Mouse (Mus musculus) frontal cortex, postnatal 36 days (tissue): Measurements from ENCODE around the gene Mdm2.
"Not testable (repeated sequence)": the region's sequence is repeated elsewhere in the genome, so short reads cannot be mapped to it uniquely, and the experiment has no call there.

Experiments used
- DNase-seq, 2 experiments: peaks; one replicate each; pipeline ENCODE4 v3.0.0; 2022; ENCODE audit warnings: low spot score in 2 of 2

Mdm2 gene

GRCm38 (mm10) chr10:117710604-117711141 lies at the start of gene Mdm2:
TSS of gene Mdm2 (minus strand) at chr10:117710758.
- DNase-seq, result peak; percentile 93 to 94

GRCm38 (mm10) chr10:117759844-117760630 lies 49.5 kb upstream of the Mdm2 start:
- no peak for DNase-seq

GRCm38 (mm10) chr10:117758749-117759727 lies 48.5 kb upstream of the Mdm2 start:
- DNase-seq, result no peak

- DNase-seq, result not testable (repeated sequence)
These were observed 47.8 kb upstream of the Mdm2 start for GRCm38 (mm10) chr10:117758344-117758743.

- no peak for DNase-seq
These were observed 47.3 kb upstream of the Mdm2 start for GRCm38 (mm10) chr10:117757796-117758342.

GRCm38 (mm10) chr10:117757259-117757658 lies 46.7 kb upstream of the Mdm2 start:
- DNase-seq, result no peak

GRCm38 (mm10) chr10:117756784-117757183 lies 46.2 kb upstream of the Mdm2 start:
- DNase-seq, result no peak

GRCm38 (mm10) chr10:117755799-117756467 lies 45.4 kb upstream of the Mdm2 start:
- DNase-seq, result no peak

GRCm38 (mm10) chr10:117755086-117755798 lies 44.7 kb upstream of the Mdm2 start:
- DNase-seq, result no peak

- DNase-seq, result no peak
These were observed 44.0 kb upstream of the Mdm2 start for GRCm38 (mm10) chr10:117754609-117754940.

- no peak for DNase-seq
These were observed 43.4 kb upstream of the Mdm2 start for GRCm38 (mm10) chr10:117753711-117754608.

GRCm38 (mm10) chr10:117752851-117753647 lies 42.5 kb upstream of the Mdm2 start:
- DNase-seq, result no peak

GRCm38 (mm10) chr10:117752304-117752821 lies 41.8 kb upstream of the Mdm2 start:
- DNase-seq, result no peak

- no peak for DNase-seq
These were observed 41.2 kb upstream of the Mdm2 start for GRCm38 (mm10) chr10:117751744-117752143.

- no peak for DNase-seq
These were observed 40.7 kb upstream of the Mdm2 start for GRCm38 (mm10) chr10:117751282-117751610.

- DNase-seq, result no peak
These were observed 40.1 kb upstream of the Mdm2 start for GRCm38 (mm10) chr10:117750529-117751281.

- DNase-seq, result no peak
These were observed 39.3 kb upstream of the Mdm2 start for GRCm38 (mm10) chr10:117749787-117750343.
